Mouse (Mus musculus): ENCODE measurements around the gene Rchy1. TPM values are rescaled to one million over a fixed set of nuclear protein-coding genes. Genes with fewer than 3 reads are reported as not detected.
A peak's percentile ranks its signal among the peaks of the same experiment; 100 is the strongest.
"Not testable (repeated sequence)": the region's sequence is repeated elsewhere in the genome, so short reads cannot be mapped to it uniquely, and the experiment has no call there.

Rchy1 gene
- polyA plus RNA-seq, 1 experiment, result 25.5 TPM

DNA sequence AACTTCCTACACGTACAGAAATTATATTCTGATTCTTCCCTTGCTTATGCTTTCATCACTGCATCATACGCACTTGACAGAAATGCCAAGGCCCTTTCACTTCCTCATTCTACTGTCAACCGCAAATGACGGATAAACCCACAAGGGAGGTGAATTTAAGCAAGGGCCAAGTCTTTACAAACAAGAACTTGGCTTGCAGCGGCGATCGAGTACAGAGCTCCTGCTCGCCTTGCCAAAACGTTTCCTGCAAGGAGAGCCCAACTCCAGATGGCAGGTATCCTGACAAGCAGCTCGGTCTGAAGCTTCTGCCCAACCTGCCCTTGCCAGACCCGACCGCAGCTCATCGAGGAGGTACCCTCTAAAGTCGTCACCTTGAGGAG lies 619 bp downstream of the Rchy1 start:
- peaks cover 12% of the 10 kb centered on the region for H3K4me1 ChIP-seq (ENCODE audit: control insufficient read depth, insufficient read depth, low read length)
- DNase-seq, result no peak
- WGBS, result under 1% methylated on average over 14 of the region's 14 CpGs
- peak overlapping the region; percentile 95 for H3K4me3 ChIP-seq (replicated peaks; ENCODE audit: extremely low read depth, low read depth, low read length)
- TF ChIP-seq CTCF (IDR thresholded peaks at IDR 0.05; ENCODE audit: insufficient read depth, low read length) (no peak), POLR2A (IDR thresholded peaks at IDR 0.05; ENCODE audit: borderline replicate concordance, extremely low read depth, low read depth, low read length) (no peak)

DNA sequence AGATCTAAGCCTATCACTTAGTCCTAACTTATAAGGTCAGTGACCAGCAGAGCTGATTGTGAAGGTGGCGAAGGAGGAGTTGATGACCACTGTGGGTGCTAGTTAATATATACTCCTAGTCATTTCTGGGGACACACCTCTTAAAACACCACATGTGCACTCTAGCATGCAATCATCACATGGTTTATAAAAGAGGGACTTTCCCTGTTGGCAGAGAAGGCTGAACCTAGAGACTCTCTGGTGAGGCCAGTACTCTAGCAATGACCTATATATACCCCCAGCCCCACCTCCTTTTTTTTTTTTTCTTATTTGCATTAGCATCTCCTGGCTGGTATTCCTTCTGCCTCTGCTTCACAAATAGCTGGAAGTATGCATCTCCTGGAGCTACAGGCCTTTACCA lies 1.5 kb downstream of the Rchy1 start:
- Histone ChIP-seq H3K4me1 (ENCODE audit: control insufficient read depth, insufficient read depth, low read length) (peaks cover 12% of the 10 kb centered on the region), H3K4me3 (replicated peaks; ENCODE audit: extremely low read depth, low read depth, low read length) (no peak overlapping the region)
- TF ChIP-seq CTCF (IDR thresholded peaks at IDR 0.05; ENCODE audit: insufficient read depth, low read length), result no peak
- no peak for TF ChIP-seq POLR2A (IDR thresholded peaks at IDR 0.05; ENCODE audit: borderline replicate concordance, extremely low read depth, low read depth, low read length)
- DNase-seq, result no peak
- WGBS, result 57% methylated on average over 1 of the region's 1 CpGs

DNA sequence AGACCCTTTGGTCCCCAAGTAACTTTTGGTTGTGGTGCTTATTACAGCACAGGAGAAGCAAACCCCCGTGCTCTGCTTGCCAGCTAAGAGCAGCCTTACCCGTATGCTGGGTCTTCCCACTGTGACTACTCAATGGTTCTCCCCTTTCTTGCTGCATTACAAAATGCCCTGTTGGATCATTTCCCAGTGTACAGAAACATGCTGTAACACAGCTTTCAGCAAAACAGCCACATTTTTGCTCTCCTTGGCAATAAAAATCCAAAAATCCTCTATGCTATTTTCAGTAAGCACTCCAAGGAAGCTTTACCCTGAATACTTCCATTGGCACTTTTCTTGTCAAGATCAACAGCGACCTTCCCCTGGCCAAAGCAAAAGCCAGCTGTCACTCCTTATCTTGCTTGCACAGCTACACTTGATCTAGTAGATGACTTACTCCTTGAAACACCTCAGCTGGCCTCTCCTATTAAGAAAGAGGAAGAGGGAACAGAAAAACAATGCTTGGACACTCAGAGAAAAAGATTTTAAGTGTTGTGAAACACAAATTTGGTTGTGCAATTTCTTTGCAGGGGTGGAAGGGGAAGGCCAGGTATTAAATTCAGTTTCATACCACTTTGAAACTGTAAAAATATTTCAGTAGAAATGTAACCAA lies 2.1 kb downstream of the Rchy1 start:
- DNase-seq, result peak; percentile 23
- peak overlapping the region; percentile 24 for H3K4me3 ChIP-seq (replicated peaks; ENCODE audit: extremely low read depth, low read depth, low read length)
- WGBS, result 10% methylated on average over 3 of the region's 3 CpGs

DNA sequence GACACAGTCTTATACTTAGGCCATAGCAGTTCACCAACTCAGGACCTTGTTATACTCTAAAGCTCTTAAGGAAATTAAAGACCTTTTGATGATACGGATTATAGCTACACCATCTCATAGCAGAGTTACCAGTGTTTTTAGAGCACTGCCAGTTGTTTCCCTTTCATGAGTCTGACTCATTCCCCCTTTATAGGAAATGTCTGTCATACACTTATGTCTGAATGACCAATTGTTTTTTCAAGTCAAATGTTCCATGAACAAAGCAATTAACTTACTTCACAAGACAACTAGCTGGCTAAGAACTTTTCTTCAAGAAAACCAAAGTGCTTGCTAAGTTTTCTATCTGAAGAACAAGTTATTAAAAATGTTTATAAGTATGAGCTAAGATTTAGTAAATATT lies 2.9 kb downstream of the Rchy1 start:
- H3K4me3 ChIP-seq (replicated peaks; ENCODE audit: extremely low read depth, low read depth, low read length), result no peak overlapping the region
- 31% methylated on average over 1 of the region's 1 CpGs for WGBS
- DNase-seq, result no peak
- H3K4me1 ChIP-seq (ENCODE audit: control insufficient read depth, insufficient read depth, low read length), result peaks cover 12% of the 10 kb centered on the region
- TF ChIP-seq POLR2A (IDR thresholded peaks at IDR 0.05; ENCODE audit: borderline replicate concordance, extremely low read depth, low read depth, low read length) (no peak), CTCF (IDR thresholded peaks at IDR 0.05; ENCODE audit: insufficient read depth, low read length) (no peak)

More for the DNA sequence above, 2.1 kb downstream of the Rchy1 start:
- H3K4me1 ChIP-seq (ENCODE audit: control insufficient read depth, insufficient read depth, low read length), result peaks cover 12% of the 10 kb centered on the region
- TF ChIP-seq POLR2A (IDR thresholded peaks at IDR 0.05; ENCODE audit: borderline replicate concordance, extremely low read depth, low read depth, low read length), result no peak
- TF ChIP-seq CTCF (IDR thresholded peaks at IDR 0.05; ENCODE audit: insufficient read depth, low read length), result no peak

DNA sequence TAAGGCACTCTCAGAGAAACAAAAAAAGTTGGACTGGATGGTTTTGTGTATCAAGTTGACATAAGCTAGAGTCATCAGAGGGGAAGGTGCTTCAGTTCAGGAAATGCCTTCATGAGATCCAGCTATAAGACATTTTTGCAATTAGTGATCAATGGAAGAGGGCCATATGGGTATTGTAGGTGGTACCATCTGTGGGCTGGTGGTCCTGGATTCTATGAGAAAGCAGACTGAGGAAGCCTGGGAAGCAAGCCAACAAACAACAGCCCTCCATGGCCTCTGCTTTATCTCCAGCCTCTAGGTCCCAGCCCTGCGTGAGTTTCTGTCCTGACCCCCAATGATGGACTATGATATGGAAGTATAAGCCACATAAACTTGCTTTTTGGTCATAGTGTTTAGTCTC lies 3.8 kb downstream of the Rchy1 start:
- DNase-seq, result no peak
- Histone ChIP-seq H3K4me1 (ENCODE audit: control insufficient read depth, insufficient read depth, low read length) (peaks cover 12% of the 10 kb centered on the region), H3K4me3 (replicated peaks; ENCODE audit: extremely low read depth, low read depth, low read length) (no peak overlapping the region)
- WGBS, result 65% methylated on average over 1 of the region's 1 CpGs
- no peak for TF ChIP-seq CTCF (IDR thresholded peaks at IDR 0.05; ENCODE audit: insufficient read depth, low read length)
- TF ChIP-seq POLR2A (IDR thresholded peaks at IDR 0.05; ENCODE audit: borderline replicate concordance, extremely low read depth, low read depth, low read length), result no peak

DNA sequence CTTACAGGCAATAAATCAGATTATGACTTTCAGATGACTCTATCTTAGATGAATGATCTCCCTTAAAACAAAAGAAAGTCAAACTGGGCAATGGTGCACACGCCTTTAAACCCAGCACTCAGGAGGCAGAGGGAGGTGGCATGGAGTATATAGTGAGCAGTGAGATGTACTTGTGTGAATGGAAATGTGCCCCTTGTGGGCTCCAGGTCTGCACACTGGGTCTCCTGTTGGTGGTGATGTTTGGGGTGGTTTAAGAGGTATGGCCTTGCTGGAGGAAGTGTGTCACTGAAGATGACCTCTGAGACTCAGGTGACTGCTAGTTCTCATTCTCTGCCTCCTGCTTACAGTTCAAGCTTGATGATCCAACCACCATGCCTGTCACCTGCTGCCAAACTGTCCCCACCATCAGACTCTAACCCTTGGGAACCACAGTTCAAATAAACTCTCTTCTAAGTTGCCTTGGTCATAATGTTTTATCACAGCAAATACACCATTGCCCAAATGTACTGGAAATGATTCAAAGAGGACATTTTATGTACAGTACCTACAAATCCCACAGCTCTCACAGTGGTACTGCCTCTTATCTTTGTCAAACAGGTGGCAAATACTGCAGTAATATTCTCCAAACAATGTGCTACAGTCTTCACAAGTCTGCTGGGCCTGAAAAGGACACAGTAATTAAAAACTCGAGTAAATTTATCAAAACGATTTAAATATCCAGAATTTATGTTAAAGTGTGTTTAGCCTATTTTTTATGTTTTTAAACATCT lies 5.7 kb downstream of the Rchy1 start:
- TF ChIP-seq POLR2A (IDR thresholded peaks at IDR 0.05; ENCODE audit: borderline replicate concordance, extremely low read depth, low read depth, low read length) (no peak), CTCF (IDR thresholded peaks at IDR 0.05; ENCODE audit: insufficient read depth, low read length) (no peak)
- Histone ChIP-seq H3K4me3 (replicated peaks; ENCODE audit: extremely low read depth, low read depth, low read length) (no peak overlapping the region), H3K4me1 (ENCODE audit: control insufficient read depth, insufficient read depth, low read length) (peaks cover 9% of the 10 kb centered on the region)
- no peak for DNase-seq
- WGBS, result 83% methylated on average over 3 of the region's 3 CpGs

DNA sequence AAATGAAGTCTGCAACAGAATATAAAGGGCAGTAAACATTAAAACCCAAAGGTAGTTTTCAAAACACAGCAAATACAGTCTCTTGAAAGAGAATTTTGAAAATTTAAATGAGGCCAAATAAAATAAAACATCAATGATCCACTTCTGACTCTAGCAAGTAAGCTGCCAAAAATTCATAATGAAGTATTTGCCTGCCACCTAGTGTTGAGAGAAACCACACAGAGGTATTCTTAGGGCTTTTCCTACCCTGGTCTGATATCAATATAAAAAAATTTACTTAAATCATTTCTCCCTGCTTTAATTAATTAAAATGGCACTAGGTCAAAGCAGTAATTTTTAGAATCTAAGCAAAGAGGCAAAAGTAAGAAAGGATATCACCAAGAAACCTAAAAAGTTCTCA lies 11.5 kb downstream of the Rchy1 start:
- TF ChIP-seq POLR2A (IDR thresholded peaks at IDR 0.05; ENCODE audit: borderline replicate concordance, extremely low read depth, low read depth, low read length), result no peak
- Histone ChIP-seq H3K4me3 (replicated peaks; ENCODE audit: extremely low read depth, low read depth, low read length) (no peak overlapping the region), H3K4me1 (ENCODE audit: control insufficient read depth, insufficient read depth, low read length) (no peaks in the 10 kb centered on the region)
- DNase-seq, result no peak

DNA sequence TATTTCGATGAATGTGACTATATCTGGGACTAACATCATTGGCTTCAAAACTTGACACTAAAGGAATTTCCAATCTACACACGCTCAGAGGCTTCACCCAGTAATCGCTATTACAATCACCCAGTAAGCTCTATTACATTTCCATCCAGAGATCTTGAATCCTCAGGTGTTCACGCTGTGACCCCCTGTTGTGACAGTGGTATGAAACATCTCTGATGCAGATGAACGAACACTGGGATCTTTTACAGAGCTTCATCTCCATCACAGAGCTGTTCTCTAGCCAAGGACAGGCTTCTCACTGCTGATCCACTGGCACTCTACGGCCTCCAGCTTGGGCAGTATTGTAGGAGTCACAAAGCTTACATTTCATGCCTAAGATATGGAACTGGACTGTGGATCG lies 13.4 kb downstream of the Rchy1 start:
- no peak for DNase-seq
- WGBS, result 96% methylated on average over 7 of the region's 7 CpGs
- Histone ChIP-seq H3K4me3 (replicated peaks; ENCODE audit: extremely low read depth, low read depth, low read length) (no peak overlapping the region), H3K4me1 (ENCODE audit: control insufficient read depth, insufficient read depth, low read length) (no peaks in the 10 kb centered on the region)
- TF ChIP-seq POLR2A (IDR thresholded peaks at IDR 0.05; ENCODE audit: borderline replicate concordance, extremely low read depth, low read depth, low read length) (no peak), CTCF (IDR thresholded peaks at IDR 0.05; ENCODE audit: insufficient read depth, low read length) (no peak)

DNA sequence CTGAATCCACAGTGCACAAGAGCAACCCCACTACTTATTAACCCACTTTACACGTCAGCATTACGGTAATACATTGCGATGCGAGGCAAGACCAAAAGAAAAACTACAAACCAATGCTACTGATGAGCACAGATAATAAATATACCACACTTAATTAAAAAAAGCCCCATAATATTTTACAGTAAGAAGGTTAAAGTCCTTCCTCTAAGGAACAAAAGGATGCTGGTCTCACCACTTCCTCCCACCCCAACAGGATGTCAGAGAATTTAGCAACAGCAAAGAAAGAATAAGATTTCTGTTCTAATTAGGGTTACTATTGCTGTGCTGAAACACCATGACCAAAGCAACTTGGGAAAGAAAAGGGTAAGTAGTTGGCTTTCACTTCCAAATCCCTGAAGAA lies 15.9 kb downstream of the Rchy1 start:
- no peak for TF ChIP-seq CTCF (IDR thresholded peaks at IDR 0.05; ENCODE audit: insufficient read depth, low read length)
- no peak for TF ChIP-seq POLR2A (IDR thresholded peaks at IDR 0.05; ENCODE audit: borderline replicate concordance, extremely low read depth, low read depth, low read length)
- H3K4me1 ChIP-seq (ENCODE audit: control insufficient read depth, insufficient read depth, low read length), result no peaks in the 10 kb centered on the region
- no peak for DNase-seq
- 97% methylated on average over 4 of the region's 4 CpGs for WGBS
- no peak overlapping the region for H3K4me3 ChIP-seq (replicated peaks; ENCODE audit: extremely low read depth, low read depth, low read length)

DNA sequence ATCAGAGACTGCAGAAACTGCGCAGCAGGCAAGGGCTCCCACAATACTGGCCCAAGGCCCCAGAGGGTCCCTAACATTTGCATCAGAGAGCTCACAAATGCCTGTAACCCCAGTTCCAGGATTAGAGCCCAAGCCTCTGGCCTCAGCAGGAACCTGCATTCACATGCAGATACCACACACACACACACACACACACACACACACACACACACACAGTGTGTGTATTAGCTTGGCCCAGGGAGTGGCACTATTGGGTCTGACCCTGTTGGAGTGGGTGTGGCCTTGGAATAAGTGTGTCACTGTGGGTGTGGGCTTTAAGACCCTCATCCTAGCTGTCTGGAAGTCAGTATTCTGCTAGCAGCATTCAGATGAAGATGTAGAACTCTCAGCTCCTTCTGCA lies 17.3 kb downstream of the Rchy1 start:
- H3K4me1 ChIP-seq (ENCODE audit: control insufficient read depth, insufficient read depth, low read length); DNase-seq; H3K4me3 ChIP-seq (replicated peaks; ENCODE audit: extremely low read depth, low read depth, low read length): not testable (repeated sequence)
- 81% methylated on average over 1 of the region's 1 CpGs for WGBS
